Mouse (Mus musculus) lung, postnatal 0 days (tissue): ENCODE data around the gene Rbm4. TPM values are rescaled to one million over a fixed set of nuclear protein-coding genes. Genes with fewer than 3 reads are reported as not detected.

Experiments used
- ATAC-seq: fragments of 200-750 bp; cut with Nextera tagmentation; 2 replicates; pipeline ENCODE4 v1.8.0; 2017; ENCODE audit warnings: moderate library complexity
- DNase-seq: peaks from one replicate; pipeline ENCODE4 v3.0.0-alpha.2; 2016; ENCODE audit warnings: low spot score
- H3K27ac ChIP-seq: fragments of 300-500 bp; sonication (generic); 2 replicates; pipeline ENCODE4 v1.5.1; 2014; ENCODE audit warnings: antibody characterized with exemption, mild to moderate bottlenecking, low read length, mixed read lengths
- H3K27me3 ChIP-seq: fragments of 300-500 bp; sonication (generic); replicated peaks from 2 replicates; pipeline ENCODE4 v1.6.1; 2014; ENCODE audit warnings: low read length, mixed read lengths; ENCODE audit not compliant: insufficient read depth
- H3K36me3 ChIP-seq: fragments of 300-500 bp; sonication (generic); 2 replicates; pipeline ENCODE4 v1.6.1; 2014; ENCODE audit warnings: low read length, mixed read lengths; ENCODE audit not compliant: insufficient read depth
- H3K4me1 ChIP-seq: fragments of 300-500 bp; sonication (generic); 2 replicates; pipeline ENCODE4 v1.6.1; 2014; ENCODE audit warnings: antibody characterized with exemption, low read depth, low read length, mixed read lengths; ENCODE audit not compliant: insufficient read depth
- H3K4me2 ChIP-seq: fragments of 300-500 bp; sonication (generic); replicated peaks from 2 replicates; pipeline ENCODE4 v1.6.1; 2014; ENCODE audit warnings: low read depth, mild to moderate bottlenecking, low read length, moderate library complexity, mixed read lengths
- H3K4me3 ChIP-seq: fragments of 300-500 bp; sonication (generic); 2 replicates; pipeline ENCODE4 v1.5.1; 2014; ENCODE audit warnings: low read depth, low read length
- H3K9ac ChIP-seq: fragments of 300-500 bp; sonication (generic); replicated peaks from 2 replicates; pipeline ENCODE4 v1.6.1; 2014; ENCODE audit warnings: low read depth, mild to moderate bottlenecking
- H3K9me3 ChIP-seq: fragments of 300-500 bp; sonication (generic); 2 replicates; pipeline ENCODE4 v1.6.1; 2016; ENCODE audit warnings: low read length, mixed read lengths
- CTCF ChIP-seq: IDR thresholded peaks from 2 replicates; pipeline ENCODE4 v1.5.1; 2016; ENCODE audit warnings: antibody characterized with exemption, mild to moderate bottlenecking
- EP300 ChIP-seq: IDR thresholded peaks from 2 replicates; pipeline ENCODE4 v1.6.1; 2016; ENCODE audit warnings: antibody characterized with exemption, mild to moderate bottlenecking, control low read depth
- WGBS: fragments of 180-500 bp; shearing (Covaris S2); extraction: QIAGEN DNeasy Blood & Tissue Kit; methylation state at CpG from one replicate; pipeline ENCODE4 v1.1.7; 2014; 5-methylcytosine and 5-hydroxymethylcytosine counted together
- polyA plus RNA-seq: library from polyadenylated mRNA; unstranded; fragments of >200 nt; fragmentation: Nextera tagmentation; extraction: Ambion mirVana; gene quantifications from 2 replicates; pipeline ENCODE4 v1.2.1, GENCODE M21; 2015

Gene Rbm4
- polyA plus RNA-seq, 1 experiment from 2014 or later, result 29.4 TPM

GRCm38 (mm10) chr19:4836096-4836495 lies 42.4 kb upstream of the Rbm4 start:
- peaks cover 6% of the 10 kb centered on the region; the same call in 1 of the 2 replicates for H3K27me3 ChIP-seq
- peaks cover 8% of the 10 kb centered on the region; the same call in 1 of the 2 replicates for H3K4me1 ChIP-seq
- no peak overlapping the region for H3K4me2 ChIP-seq
- WGBS, result 74% methylated on average over 2 of the region's 2 CpGs
- no peak for ATAC-seq
- H3K9ac ChIP-seq, result no peak overlapping the region
- H3K36me3 ChIP-seq, result no peaks in the 10 kb centered on the region
- no peak for TF ChIP-seq EP300
- H3K27ac ChIP-seq, result no peak overlapping the region
- no peaks in the 10 kb centered on the region for H3K9me3 ChIP-seq
- DNase-seq, result peak; percentile 14
- no peak overlapping the region for H3K4me3 ChIP-seq

DNA sequence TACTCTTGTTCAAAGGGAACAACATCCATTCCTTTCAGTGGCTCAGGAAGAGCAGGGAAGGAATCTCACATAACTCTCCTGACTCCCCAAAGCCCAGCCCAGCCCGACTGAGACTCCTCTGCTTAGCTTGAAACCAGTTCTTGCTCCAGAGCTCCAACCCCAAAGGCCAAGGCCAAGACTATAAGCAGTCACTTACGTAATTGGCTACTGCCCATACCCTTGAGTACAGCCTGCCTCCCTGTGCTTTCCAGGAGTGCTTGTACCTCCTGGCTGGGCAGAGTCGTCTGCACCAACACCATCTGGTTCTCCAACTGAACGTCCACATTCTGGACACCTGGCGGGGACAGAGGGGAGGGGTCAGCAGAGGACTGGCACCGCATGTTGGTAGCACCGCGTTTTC lies 40.3 kb upstream of the Rbm4 start:
- no peak for ATAC-seq
- WGBS, result 84% methylated on average over 8 of the region's 8 CpGs

DNA sequence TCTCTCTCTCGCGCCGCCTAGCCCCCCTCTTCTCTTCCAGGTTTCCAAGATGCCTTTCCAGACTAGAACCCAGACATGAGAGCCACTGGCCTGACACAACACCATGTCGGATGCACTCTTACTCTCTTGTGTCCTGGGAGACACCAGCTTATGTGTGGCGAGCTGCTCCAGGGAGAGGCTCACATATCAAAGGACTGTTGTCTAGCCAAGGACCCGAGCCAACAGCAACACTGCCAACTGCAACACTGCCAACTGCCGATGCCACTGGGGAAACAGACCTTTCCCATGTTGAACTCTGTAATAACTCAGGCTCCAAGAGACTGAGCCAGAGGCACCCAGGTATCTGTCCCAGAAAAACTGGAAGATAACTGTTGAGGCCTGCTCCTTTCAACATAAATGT lies 35.5 kb upstream of the Rbm4 start:
- WGBS, result 59% methylated on average over 7 of the region's 7 CpGs
- Histone ChIP-seq H3K9me3 (no peaks in the 10 kb centered on the region), H3K36me3 (peaks cover 6% of the 10 kb centered on the region; the same call in 1 of the 2 replicates), H3K27ac (no peak overlapping the region), H3K27me3 (no peaks in the 10 kb centered on the region), H3K9ac (no peak overlapping the region), H3K4me1 (no peaks in the 10 kb centered on the region), H3K4me3 (no peak overlapping the region), H3K4me2 (no peak overlapping the region)
- DNase-seq (no peak), ATAC-seq (no peak)
- no peak for TF ChIP-seq EP300
- TF ChIP-seq CTCF, result no peak

More for the DNA sequence above, 40.3 kb upstream of the Rbm4 start:
- TF ChIP-seq EP300 (no peak), CTCF (no peak)
- no peak for DNase-seq
- no peaks in the 10 kb centered on the region for H3K36me3 ChIP-seq
- no peaks in the 10 kb centered on the region for H3K27me3 ChIP-seq
- no peak overlapping the region for H3K4me3 ChIP-seq
- no peak overlapping the region for H3K4me2 ChIP-seq
- peaks cover 4% of the 10 kb centered on the region; the same call in 1 of the 2 replicates for H3K4me1 ChIP-seq
- H3K9me3 ChIP-seq, result no peaks in the 10 kb centered on the region
- no peak overlapping the region for H3K9ac ChIP-seq
- H3K27ac ChIP-seq, result no peak overlapping the region

DNA sequence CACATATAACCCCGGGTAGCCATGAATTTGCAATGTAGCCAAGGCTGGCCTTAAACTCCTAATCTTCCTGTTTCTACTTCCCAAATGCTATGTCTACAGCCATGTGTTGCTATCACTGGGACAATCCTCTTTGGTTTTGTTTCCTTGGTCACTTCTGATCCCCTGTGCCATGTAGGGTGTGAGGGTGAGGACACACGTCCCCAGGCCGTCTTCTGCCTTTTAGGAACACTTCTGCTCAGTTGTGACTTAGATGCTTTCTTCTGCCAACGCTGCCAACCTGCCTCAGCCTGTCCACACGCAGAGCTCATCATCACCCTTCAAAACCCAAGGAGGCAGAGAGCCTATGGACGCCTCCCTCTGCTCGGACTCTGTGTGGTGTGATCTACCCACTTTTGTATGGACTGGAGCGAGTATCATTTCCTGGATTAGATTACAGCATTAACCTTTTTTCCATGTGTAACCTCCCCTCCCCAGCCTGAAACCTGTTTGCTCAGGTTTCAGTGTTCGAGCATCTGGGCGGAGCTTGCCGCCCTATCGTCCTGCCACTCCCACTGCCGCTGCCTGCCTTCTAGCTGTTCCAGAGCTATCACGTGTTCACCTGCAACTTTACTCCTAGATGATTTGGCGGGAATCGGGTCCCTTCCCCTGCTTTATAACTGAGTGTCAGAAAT lies 34.9 kb upstream of the Rbm4 start:
- Histone ChIP-seq H3K4me3 (no peak overlapping the region), H3K4me1 (no peaks in the 10 kb centered on the region), H3K27ac (no peak overlapping the region), H3K4me2 (no peak overlapping the region), H3K9ac (no peak overlapping the region), H3K27me3 (no peaks in the 10 kb centered on the region), H3K36me3 (peaks cover 6% of the 10 kb centered on the region; the same call in 1 of the 2 replicates), H3K9me3 (no peaks in the 10 kb centered on the region)
- 55% methylated on average over 16 of the region's 16 CpGs for WGBS
- ATAC-seq, result peak; percentile 52
- DNase-seq, result peak; percentile 40
- TF ChIP-seq CTCF, result no peak
- TF ChIP-seq EP300, result no peak

DNA sequence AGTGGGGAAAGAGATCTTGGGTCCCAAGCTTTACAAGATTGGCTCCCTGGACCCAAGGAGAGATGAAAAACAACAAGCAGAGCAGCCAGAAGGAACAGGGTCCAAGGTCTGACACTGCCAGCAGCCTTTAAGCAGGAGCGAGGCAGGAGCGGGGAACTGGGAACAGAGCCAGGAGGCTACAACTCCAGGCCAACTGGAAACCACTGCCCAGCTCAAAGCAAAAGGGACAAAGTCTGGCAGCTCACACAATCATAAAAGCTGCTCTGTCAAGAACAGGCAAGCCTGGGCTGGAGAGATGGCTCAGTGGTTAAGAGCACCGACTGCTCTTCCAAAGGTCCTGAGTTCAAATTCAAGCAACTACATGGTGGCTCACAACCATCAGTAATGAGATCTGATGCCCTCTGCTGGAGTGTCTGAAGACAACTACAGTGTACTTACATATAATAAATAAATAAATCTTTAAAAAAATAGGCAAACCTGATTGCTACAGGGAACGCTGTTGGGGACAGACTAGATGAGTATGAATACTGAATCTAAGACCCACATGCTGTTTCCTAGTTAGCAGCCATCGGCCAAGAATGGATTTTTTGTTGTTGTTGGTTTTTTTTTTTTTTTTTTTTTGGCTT lies 27.1 kb upstream of the Rbm4 start:
- Histone ChIP-seq H3K9me3 (no peaks in the 10 kb centered on the region), H3K4me3 (no peak overlapping the region), H3K27ac (no peak overlapping the region), H3K36me3 (peaks cover 6% of the 10 kb centered on the region; the same call in 1 of the 2 replicates), H3K9ac (no peak overlapping the region), H3K4me1 (no peaks in the 10 kb centered on the region), H3K4me2 (no peak overlapping the region), H3K27me3 (no peaks in the 10 kb centered on the region)
- 40% methylated on average over 5 of the region's 5 CpGs for WGBS
- peak; percentile 54 for DNase-seq
- TF ChIP-seq CTCF (peak; percentile 29), EP300 (no peak)
- peak; percentile 48 for ATAC-seq

GRCm38 (mm10) chr19:4817182-4817835 lies 23.6 kb upstream of the Rbm4 start:
- ATAC-seq (peak; percentile 60), DNase-seq (peak; percentile 38)
- no peaks in the 10 kb centered on the region for H3K27me3 ChIP-seq
- H3K4me2 ChIP-seq, result no peak overlapping the region
- no peak overlapping the region for H3K27ac ChIP-seq
- whole genome bisulfite sequencing, result 30% methylated on average over 1 of the region's 1 CpGs
- TF ChIP-seq EP300 (no peak), CTCF (no peak)
- no peak overlapping the region for H3K9ac ChIP-seq
- no peak overlapping the region for H3K4me3 ChIP-seq
- no peaks in the 10 kb centered on the region for H3K4me1 ChIP-seq
- no peaks in the 10 kb centered on the region for H3K9me3 ChIP-seq
- H3K36me3 ChIP-seq, result no peaks in the 10 kb centered on the region
